Mouse (Mus musculus) limb, embryonic 11.5 days (tissue): ENCODE data around the gene Patj. TPM values are rescaled to one million over a fixed set of nuclear protein-coding genes. Genes with fewer than 3 reads are reported as not detected.

Source experiments
- ATAC-seq: fragments of 200-750 bp; cut with Nextera tagmentation; 2 replicates; pipeline ENCODE4 v1.8.0; 2017; ENCODE audit warnings: low read depth; ENCODE audit not compliant: insufficient number of reproducible peaks, low FRiP score, low TSS enrichment
- DNase-seq: peaks from one replicate; pipeline ENCODE4 v3.0.0-alpha.2; 2015; ENCODE audit warnings: low spot score
- H3K27ac ChIP-seq: fragments of 300-500 bp; sonication (generic); replicated peaks from 2 replicates; pipeline ENCODE4 v1.5.1; 2014; ENCODE audit warnings: low read depth, mild to moderate bottlenecking, low read length
- H3K27me3 ChIP-seq: fragments of 300-500 bp; sonication (generic); 2 replicates; pipeline ENCODE4 v1.6.1; 2014; ENCODE audit warnings: mild to moderate bottlenecking, low read length, mixed read lengths; ENCODE audit not compliant: control insufficient read depth, insufficient read depth
- H3K36me3 ChIP-seq: fragments of 300-500 bp; sonication (generic); 2 replicates; pipeline ENCODE4 v1.6.1; 2014; ENCODE audit warnings: mild to moderate bottlenecking, low read length, moderate library complexity, mixed read lengths; ENCODE audit not compliant: control insufficient read depth, insufficient read depth
- H3K4me1 ChIP-seq: fragments of 300-500 bp; sonication (generic); 2 replicates; pipeline ENCODE4 v1.6.1; 2014; ENCODE audit warnings: low read length, mixed read lengths; ENCODE audit not compliant: control insufficient read depth, insufficient read depth
- H3K4me2 ChIP-seq: fragments of 300-500 bp; sonication (generic); 2 replicates; pipeline ENCODE4 v1.6.1; 2014; ENCODE audit warnings: low read depth, mild to moderate bottlenecking, moderate library complexity; ENCODE audit not compliant: severe bottlenecking
- H3K4me3 ChIP-seq: fragments of 300-500 bp; sonication (generic); 2 replicates; pipeline ENCODE4 v1.5.1; 2014; ENCODE audit warnings: low read depth, low read length
- H3K9ac ChIP-seq: fragments of 300-500 bp; sonication (generic); 2 replicates; pipeline ENCODE4 v1.6.1; 2014; ENCODE audit warnings: mild to moderate bottlenecking, low read length
- H3K9me3 ChIP-seq: fragments of 300-500 bp; sonication (generic); 2 replicates; pipeline ENCODE4 v1.6.1; 2016; ENCODE audit warnings: low read length; ENCODE audit not compliant: control insufficient read depth
- WGBS: fragments of 180-500 bp; shearing (Covaris S2); extraction: QIAGEN DNeasy Blood & Tissue Kit; methylation state at CpG from one replicate; pipeline ENCODE4 v1.1.7; 2014; 5-methylcytosine and 5-hydroxymethylcytosine counted together
- polyA plus RNA-seq: library from polyadenylated mRNA; unstranded; fragments of >200 nt; fragmentation: Nextera tagmentation; extraction: Ambion mirVana; gene quantifications from 2 replicates; pipeline ENCODE4 v1.2.1, GENCODE M21; 2014

The Patj gene
- polyA plus RNA-seq, 1 experiment from 2014 or later, result 19.4 TPM

DNA sequence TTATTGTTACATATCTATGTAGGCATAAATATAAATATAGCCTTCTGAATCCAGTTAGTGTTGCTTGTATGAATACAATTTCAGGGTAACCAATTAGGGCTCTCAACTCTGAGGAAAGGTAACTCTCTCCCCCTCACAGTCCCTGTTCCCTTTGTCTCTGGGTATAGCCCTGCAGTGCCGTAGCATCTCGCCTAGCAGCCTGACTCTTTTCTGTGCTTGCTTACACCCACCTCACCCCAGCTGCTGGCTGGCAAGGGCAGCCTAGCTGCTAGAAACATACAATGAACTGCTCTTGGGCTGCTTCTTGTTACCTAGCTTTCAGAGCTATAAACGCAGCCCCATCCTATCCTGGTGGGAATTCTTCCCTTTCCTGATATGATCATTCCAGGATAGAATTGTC, 147.4 kb downstream of the Patj start:
- H3K4me1 ChIP-seq, result no peaks in the 10 kb centered on the region
- 83% methylated on average over 3 of the region's 3 CpGs for WGBS
- no peaks in the 10 kb centered on the region for H3K9me3 ChIP-seq
- DNase-seq, result no peak
- H3K36me3 ChIP-seq, result no peaks in the 10 kb centered on the region
- H3K9ac ChIP-seq, result no peak overlapping the region
- H3K27ac ChIP-seq, result no peak overlapping the region
- no peaks in the 10 kb centered on the region for H3K27me3 ChIP-seq
- H3K4me2 ChIP-seq, result no peak overlapping the region
- no peak for ATAC-seq
- H3K4me3 ChIP-seq, result no peak overlapping the region

DNA sequence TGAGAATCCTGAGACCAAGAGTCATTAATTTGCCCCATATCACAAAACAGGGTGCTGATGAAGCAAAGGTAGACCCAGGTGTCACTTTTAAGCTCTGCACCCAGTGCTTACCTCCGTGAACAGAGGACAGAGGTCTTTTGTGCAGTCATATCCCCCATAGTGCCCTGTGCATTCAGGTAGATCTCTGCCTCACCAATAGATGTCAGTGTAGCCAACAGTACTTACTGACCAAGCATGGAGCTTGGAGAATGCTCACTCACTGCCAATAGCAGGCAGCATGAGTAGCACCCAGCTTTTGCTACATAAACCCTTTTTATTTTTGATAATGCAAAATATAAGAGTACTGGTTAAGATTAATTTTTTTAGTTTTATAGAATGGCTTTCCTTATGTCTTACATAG, 149.8 kb downstream of the Patj start:
- Histone ChIP-seq H3K4me3 (no peak overlapping the region), H3K36me3 (no peaks in the 10 kb centered on the region), H3K4me1 (no peaks in the 10 kb centered on the region), H3K9ac (no peak overlapping the region), H3K9me3 (no peaks in the 10 kb centered on the region), H3K27me3 (no peaks in the 10 kb centered on the region), H3K4me2 (no peak overlapping the region), H3K27ac (no peak overlapping the region)
- no peak for DNase-seq
- ATAC-seq, result no peak
- 41% methylated on average over 1 of the region's 1 CpGs for WGBS

DNA sequence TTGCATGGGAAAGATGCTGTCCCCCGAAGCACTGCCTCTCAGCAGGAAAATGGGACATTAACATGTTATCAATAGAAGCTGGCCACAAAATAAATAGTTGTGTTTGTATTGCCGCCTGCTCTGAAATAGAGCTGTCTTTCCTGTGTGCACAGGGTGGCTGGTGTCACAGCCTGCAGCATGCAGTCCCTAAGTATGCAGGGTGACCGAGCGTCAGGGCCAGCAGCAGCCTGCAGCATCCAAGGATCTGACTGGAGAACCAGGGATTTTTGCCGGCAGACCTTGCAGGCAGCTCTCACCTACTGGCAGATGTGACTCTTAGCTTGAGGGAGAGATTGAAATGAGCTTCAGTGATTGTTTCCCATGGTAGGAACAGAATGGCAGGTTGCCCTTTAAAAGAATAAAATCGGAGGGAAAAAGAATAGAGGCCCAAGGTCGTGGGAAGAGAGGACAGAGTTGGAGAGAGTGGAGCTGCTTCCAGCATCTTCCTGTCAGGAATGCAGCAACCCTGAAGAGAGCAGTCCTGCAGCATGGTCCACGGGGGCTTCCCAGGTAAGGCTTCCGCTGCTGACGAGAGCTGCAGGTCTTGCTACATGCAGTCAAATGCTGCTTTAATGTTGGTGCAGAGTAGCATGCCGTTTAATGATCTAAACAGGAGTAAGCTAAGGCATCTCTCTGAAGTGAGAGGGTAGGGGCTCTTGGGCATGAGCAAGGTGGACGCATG, 151.0 kb downstream of the Patj start:
- WGBS, result 70% methylated on average over 12 of the region's 12 CpGs
- no peak overlapping the region for H3K9ac ChIP-seq
- H3K9me3 ChIP-seq, result no peaks in the 10 kb centered on the region
- no peak overlapping the region for H3K4me2 ChIP-seq
- no peak overlapping the region for H3K4me3 ChIP-seq
- no peaks in the 10 kb centered on the region for H3K36me3 ChIP-seq
- DNase-seq, result no peak
- H3K4me1 ChIP-seq, result no peaks in the 10 kb centered on the region
- H3K27me3 ChIP-seq, result no peaks in the 10 kb centered on the region
- no peak for ATAC-seq
- H3K27ac ChIP-seq, result no peak overlapping the region

DNA sequence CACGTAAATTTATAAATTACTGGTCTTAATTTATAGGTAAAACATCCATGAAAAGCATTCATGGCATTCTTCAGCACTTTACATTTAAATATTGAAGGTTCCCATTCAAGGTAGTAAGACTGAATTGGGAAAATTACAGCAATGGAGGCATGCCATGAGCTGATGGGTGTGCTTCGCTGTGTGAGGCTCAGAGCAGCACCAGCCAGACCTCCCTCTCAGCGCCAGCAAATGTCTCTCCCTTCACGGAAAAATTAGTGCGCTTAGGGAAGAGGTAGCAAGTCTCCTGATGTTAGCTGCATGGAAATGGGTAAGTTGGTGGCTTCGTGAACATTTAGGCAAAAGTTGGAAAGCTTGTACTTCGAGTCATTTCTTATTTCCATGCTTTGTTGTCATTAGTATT, 153.9 kb downstream of the Patj start:
- ATAC-seq (no peak), DNase-seq (no peak)
- H3K9me3 ChIP-seq, result no peaks in the 10 kb centered on the region
- WGBS, result 85% methylated on average over 7 of the region's 7 CpGs
- H3K27ac ChIP-seq, result no peak overlapping the region
- H3K4me3 ChIP-seq, result no peak overlapping the region
- no peaks in the 10 kb centered on the region for H3K36me3 ChIP-seq
- no peaks in the 10 kb centered on the region for H3K27me3 ChIP-seq
- no peak overlapping the region for H3K9ac ChIP-seq
- H3K4me2 ChIP-seq, result no peak overlapping the region
- no peaks in the 10 kb centered on the region for H3K4me1 ChIP-seq

DNA sequence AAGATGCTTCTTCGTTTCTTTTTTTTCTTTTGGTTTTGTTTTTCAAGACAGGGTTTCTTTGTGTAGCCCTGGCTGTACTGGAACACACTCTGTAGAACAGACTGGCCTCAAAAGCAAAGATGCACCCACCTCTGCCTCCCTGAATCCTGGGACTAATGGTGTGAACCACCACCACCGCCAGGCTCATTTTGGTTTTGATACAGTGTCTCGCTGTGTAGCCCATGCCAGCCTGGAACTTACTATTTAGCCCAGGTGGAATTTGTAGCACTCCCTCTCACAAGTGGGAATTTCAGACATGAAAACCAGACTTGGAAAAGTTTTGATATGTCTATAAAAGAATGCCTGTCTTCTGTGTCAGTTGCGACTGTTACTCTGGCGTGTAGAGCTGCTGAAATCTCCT, 154.5 kb downstream of the Patj start:
- Histone ChIP-seq H3K4me3 (no peak overlapping the region), H3K4me1 (no peaks in the 10 kb centered on the region), H3K27ac (no peak overlapping the region), H3K4me2 (no peak overlapping the region), H3K36me3 (no peaks in the 10 kb centered on the region), H3K9ac (no peak overlapping the region), H3K9me3 (no peaks in the 10 kb centered on the region), H3K27me3 (no peaks in the 10 kb centered on the region)
- DNase-seq (no peak), ATAC-seq (no peak)
- WGBS, result 95% methylated on average over 5 of the region's 5 CpGs

DNA sequence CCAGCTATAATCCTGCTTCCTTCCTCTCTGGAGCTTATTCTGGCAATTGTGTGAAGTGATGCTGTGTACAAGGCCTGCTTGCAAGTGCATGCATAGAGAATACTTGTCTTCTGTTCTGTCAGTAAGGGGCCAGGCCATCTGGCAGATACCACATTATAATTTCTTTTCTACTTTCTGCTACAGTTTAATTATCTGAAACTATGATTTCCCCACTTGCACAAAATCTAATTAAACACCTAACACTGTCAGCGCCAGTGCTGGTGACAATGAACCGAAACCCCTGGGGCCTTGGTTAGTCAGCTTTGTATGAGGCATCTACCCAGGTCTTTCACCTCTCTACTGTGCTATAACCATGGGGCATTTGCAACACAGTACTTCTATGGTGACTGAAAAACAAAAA, 160.1 kb downstream of the Patj start:
- WGBS, result 90% methylated on average over 2 of the region's 2 CpGs
- H3K9ac ChIP-seq, result no peak overlapping the region
- H3K4me3 ChIP-seq, result no peak overlapping the region
- ATAC-seq (no peak), DNase-seq (no peak)
- no peaks in the 10 kb centered on the region for H3K9me3 ChIP-seq
- no peak overlapping the region for H3K4me2 ChIP-seq
- H3K36me3 ChIP-seq, result no peaks in the 10 kb centered on the region
- H3K4me1 ChIP-seq, result peaks cover 4% of the 10 kb centered on the region; the same call in 1 of the 2 replicates
- no peaks in the 10 kb centered on the region for H3K27me3 ChIP-seq
- H3K27ac ChIP-seq, result no peak overlapping the region

GRCm38 (mm10) chr4:98556449-98556848, 160.9 kb downstream of the Patj start:
- ATAC-seq (no peak), DNase-seq (no peak)
- 96% methylated on average over 6 of the region's 6 CpGs for WGBS

GRCm38 (mm10) chr4:98557192-98557591, 161.6 kb downstream of the Patj start:
- DNase-seq, result no peak
- Histone ChIP-seq H3K4me3 (no peak overlapping the region), H3K9me3 (no peaks in the 10 kb centered on the region), H3K9ac (no peak overlapping the region), H3K27ac (no peak overlapping the region), H3K4me1 (peaks cover 4% of the 10 kb centered on the region; the same call in 1 of the 2 replicates), H3K27me3 (no peaks in the 10 kb centered on the region), H3K4me2 (no peak overlapping the region), H3K36me3 (no peaks in the 10 kb centered on the region)
- no peak for ATAC-seq
- WGBS, result 92% methylated on average over 13 of the region's 13 CpGs

More at GRCm38 (mm10) chr4:98556449-98556848, 160.9 kb downstream of the Patj start:
- no peak overlapping the region for H3K9ac ChIP-seq
- peaks cover 4% of the 10 kb centered on the region; the same call in 1 of the 2 replicates for H3K4me1 ChIP-seq
- H3K4me3 ChIP-seq, result no peak overlapping the region
- H3K27me3 ChIP-seq, result no peaks in the 10 kb centered on the region
- H3K27ac ChIP-seq, result no peak overlapping the region
- no peak overlapping the region for H3K4me2 ChIP-seq
- H3K9me3 ChIP-seq, result no peaks in the 10 kb centered on the region
- H3K36me3 ChIP-seq, result no peaks in the 10 kb centered on the region
